Mouse (Mus musculus) lung, embryonic 16.5 days (tissue): ENCODE data around the gene Smco3. TPM values are rescaled to one million over a fixed set of nuclear protein-coding genes. Genes with fewer than 3 reads are reported as not detected.

Experiments
- microRNA-seq: library from miRNA; unstranded; fragments of <30 nt; microRNA quantifications from one replicate; pipeline ENCODE4, GENCODE M21; 2016
- polyA plus RNA-seq: library from polyadenylated mRNA; unstranded; fragments of >200 nt; fragmentation: Nextera tagmentation; extraction: Ambion mirVana; gene quantifications from 2 replicates; pipeline ENCODE4 v1.2.1, GENCODE M21; 2015

The Smco3 gene
- polyA plus RNA-seq, 1 experiment from 2014 or later: 3.3 TPM

Small RNA genes within 50 kb of the gene (microRNA-seq; reads per million reads assigned to microRNA genes)
- gene Gm44364: not detected

Other genes starting within 250 kb of the Smco3 start
- gene Plbd1, start 173.5 kb downstream of the Smco3 start, polyA plus RNA-seq: 5.8 TPM in 2 replicates
- 0.13 and 0.21 TPM in 2 replicates for gene Gucy2c, start 53.7 kb downstream of the Smco3 start, polyA plus RNA-seq
- 0.93 and 1.1 TPM in 2 replicates for gene Hist4h4, start 31.0 kb downstream of the Smco3 start, polyA plus RNA-seq
- 121 and 141 TPM in 2 replicates for gene H2afj, start 27.2 kb downstream of the Smco3 start, polyA plus RNA-seq
- gene BC049715, start 7.8 kb downstream of the Smco3 start, polyA plus RNA-seq: 0.87 and 1.7 TPM in 2 replicates
- gene Wbp11, start 7.2 kb downstream of the Smco3 start, polyA plus RNA-seq: 91.1 and 107 TPM in 2 replicates
- 7.1 and 7.8 TPM in 2 replicates for gene Art4, start 22.3 kb upstream of the Smco3 start, polyA plus RNA-seq
- gene Mgp, start 40.4 kb upstream of the Smco3 start, polyA plus RNA-seq: 1,118 and 1,160 TPM in 2 replicates
- gene Erp27, start 86.7 kb upstream of the Smco3 start, polyA plus RNA-seq: 0.35 and 0.97 TPM in 2 replicates
- gene Pde6h, start 88.4 kb upstream of the Smco3 start, polyA plus RNA-seq: 0.20 TPM in 1 of 2 replicates, not detected in the other
- 85.2 and 98.2 TPM in 2 replicates for gene Arhgdib, start 106.4 kb upstream of the Smco3 start, polyA plus RNA-seq